Mouse (Mus musculus): ENCODE data around the gene Prss2. TPM values are rescaled to one million over a fixed set of nuclear protein-coding genes. Genes with fewer than 3 reads are reported as not detected.
"Not testable (repeated sequence)": the region's sequence is repeated elsewhere in the genome, so short reads cannot be mapped to it uniquely, and the experiment has no call there.

Gene Prss2
- not detected in 2 replicates for polyA plus RNA-seq (2014; fragmentation: Nextera tagmentation; extraction: Ambion mirVana)

DNA sequence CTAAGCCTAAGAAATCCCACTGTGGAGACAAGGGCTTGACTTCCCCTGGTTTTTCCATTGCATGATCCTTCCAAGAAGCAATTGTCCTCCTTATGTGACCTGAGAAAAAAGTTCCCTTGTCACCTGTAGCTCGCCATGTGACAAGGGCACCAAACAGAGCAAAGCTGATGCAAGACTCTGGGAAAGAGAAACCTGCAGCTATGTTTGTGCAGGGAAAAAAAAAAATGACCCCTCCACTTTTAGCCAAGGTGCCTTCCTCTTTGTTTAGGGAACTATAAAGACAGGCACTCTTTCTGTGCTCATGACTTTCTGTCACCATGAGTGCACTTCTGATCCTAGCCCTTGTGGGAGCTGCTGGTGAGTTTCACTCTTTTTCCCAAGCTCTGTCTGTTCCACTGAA lies at the start of gene Prss2:
Gene Prss2 (plus strand): TSS at position 301 of the 400 bp plus-strand sequence.
- H3K4me2 ChIP-seq (ENCODE audit: low read depth, low read length): no peak within 1 kb of the TSS
- H3K27ac ChIP-seq (replicated peaks; ENCODE audit: low read depth, low read length): no peak within 1 kb of the TSS
- WGBS: 71% methylated on average over 1 of the region's 1 CpGs
- H3K27me3 ChIP-seq (replicated peaks; ENCODE audit: control insufficient read depth, insufficient read depth, low read length): no peaks in the 10 kb centered on the region
- ATAC-seq (ENCODE audit: low read depth) (no peak), DNase-seq (ENCODE audit: low spot score) (no peak)
- no peaks in the 10 kb centered on the region for H3K4me1 ChIP-seq (ENCODE audit: control insufficient read depth, insufficient read depth, low read length)
- H3K9me3 ChIP-seq (ENCODE audit: control insufficient read depth, low read length): no peaks in the 10 kb centered on the region
- no peak within 1 kb of the TSS for H3K9ac ChIP-seq (ENCODE audit: low read depth, low read length)
- no peaks in the 10 kb centered on the region for H3K36me3 ChIP-seq (ENCODE audit: control insufficient read depth, insufficient read depth, low read length)
- no peak within 1 kb of the TSS for H3K4me3 ChIP-seq (ENCODE audit: low read depth, low read length)

DNA sequence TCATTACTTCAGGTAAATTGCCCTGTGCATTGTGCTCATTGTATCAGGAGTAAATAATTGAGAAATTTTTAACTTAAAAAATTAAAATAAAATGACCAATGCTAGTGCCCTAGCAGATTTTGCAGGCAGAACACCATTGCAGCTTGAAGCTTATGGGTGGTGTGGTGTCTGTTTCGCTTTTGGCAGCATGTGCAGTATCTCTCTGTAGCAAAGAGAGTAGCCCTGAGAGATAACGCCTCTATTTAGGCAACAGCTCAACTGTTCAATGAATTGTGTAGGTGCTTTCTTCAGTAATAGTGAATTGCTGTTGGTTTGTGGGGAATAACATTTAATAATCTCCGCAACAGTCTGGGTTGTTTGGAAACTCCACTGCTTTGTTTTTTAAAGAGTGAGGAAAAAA lies 22.2 kb upstream of the Prss2 start:
- Histone ChIP-seq H3K36me3 (ENCODE audit: control insufficient read depth, insufficient read depth, low read length) (no peaks in the 10 kb centered on the region), H3K9ac (ENCODE audit: low read depth, low read length) (no peak overlapping the region), H3K27ac (replicated peaks; ENCODE audit: low read depth, low read length) (no peak overlapping the region), H3K4me2 (ENCODE audit: low read depth, low read length) (no peak overlapping the region), H3K27me3 (replicated peaks; ENCODE audit: control insufficient read depth, insufficient read depth, low read length) (no peaks in the 10 kb centered on the region), H3K9me3 (ENCODE audit: control insufficient read depth, low read length) (no peaks in the 10 kb centered on the region), H3K4me1 (ENCODE audit: control insufficient read depth, insufficient read depth, low read length) (no peaks in the 10 kb centered on the region), H3K4me3 (ENCODE audit: low read depth, low read length) (no peak overlapping the region)
- ATAC-seq (ENCODE audit: low read depth) (no peak), DNase-seq (ENCODE audit: low spot score) (no peak)
- WGBS: 81% methylated on average over 3 of the region's 3 CpGs

DNA sequence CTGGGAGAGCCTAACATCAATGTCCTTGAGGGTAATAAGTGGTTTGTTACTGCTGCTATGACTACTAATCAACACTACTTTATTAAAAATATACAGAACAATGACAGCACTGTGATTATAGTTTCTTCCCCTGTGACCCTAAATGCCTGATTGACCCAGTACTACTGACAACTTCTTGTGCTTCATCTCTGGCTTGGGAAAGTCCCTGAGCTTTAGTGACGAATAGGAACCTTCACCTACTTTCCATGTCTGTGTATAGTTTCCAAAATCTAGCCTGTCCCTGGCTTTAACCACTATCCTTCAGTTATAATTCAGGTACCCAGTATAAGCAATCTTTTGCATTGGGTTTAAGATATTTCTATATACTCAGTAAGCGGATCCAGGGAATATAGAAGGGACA lies 16.7 kb upstream of the Prss2 start:
- DNase-seq (ENCODE audit: low spot score): no peak
- Histone ChIP-seq H3K4me1 (ENCODE audit: control insufficient read depth, insufficient read depth, low read length) (no peaks in the 10 kb centered on the region), H3K27ac (replicated peaks; ENCODE audit: low read depth, low read length) (no peak overlapping the region), H3K4me3 (ENCODE audit: low read depth, low read length) (no peak overlapping the region), H3K9ac (ENCODE audit: low read depth, low read length) (no peak overlapping the region), H3K4me2 (ENCODE audit: low read depth, low read length) (no peak overlapping the region), H3K36me3 (ENCODE audit: control insufficient read depth, insufficient read depth, low read length) (no peaks in the 10 kb centered on the region), H3K9me3 (ENCODE audit: control insufficient read depth, low read length) (no peaks in the 10 kb centered on the region), H3K27me3 (replicated peaks; ENCODE audit: control insufficient read depth, insufficient read depth, low read length) (no peaks in the 10 kb centered on the region)
- no peak for ATAC-seq (ENCODE audit: low read depth)
- 78% methylated on average over 2 of the region's 2 CpGs for WGBS

DNA sequence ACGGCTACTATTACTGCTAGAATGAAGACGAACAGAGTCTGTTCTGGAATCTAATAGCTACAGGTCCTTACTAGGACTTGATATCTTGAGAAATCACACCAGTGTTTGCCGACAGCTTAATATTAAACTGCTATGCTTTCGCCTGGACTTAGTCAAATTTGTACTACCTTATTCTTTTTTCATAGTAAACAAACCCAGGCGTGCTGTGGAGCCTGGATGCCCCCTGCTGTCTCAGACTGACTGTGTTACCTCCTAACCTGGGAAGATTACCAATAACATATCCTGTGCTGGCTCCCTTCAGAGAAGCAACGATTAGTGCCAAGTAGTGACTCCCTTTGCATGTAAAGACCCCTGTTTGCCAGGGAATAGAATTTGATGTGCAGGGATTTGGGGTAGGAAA lies 16.3 kb upstream of the Prss2 start:
- no peak overlapping the region for H3K4me3 ChIP-seq (ENCODE audit: low read depth, low read length)
- no peak overlapping the region for H3K9ac ChIP-seq (ENCODE audit: low read depth, low read length)
- ATAC-seq (ENCODE audit: low read depth) (no peak), DNase-seq (ENCODE audit: low spot score) (no peak)
- H3K4me2 ChIP-seq (ENCODE audit: low read depth, low read length): no peak overlapping the region
- no peaks in the 10 kb centered on the region for H3K4me1 ChIP-seq (ENCODE audit: control insufficient read depth, insufficient read depth, low read length)
- H3K27me3 ChIP-seq (replicated peaks; ENCODE audit: control insufficient read depth, insufficient read depth, low read length): no peaks in the 10 kb centered on the region
- no peaks in the 10 kb centered on the region for H3K36me3 ChIP-seq (ENCODE audit: control insufficient read depth, insufficient read depth, low read length)
- no peak overlapping the region for H3K27ac ChIP-seq (replicated peaks; ENCODE audit: low read depth, low read length)
- WGBS: 70% methylated on average over 6 of the region's 6 CpGs
- H3K9me3 ChIP-seq (ENCODE audit: control insufficient read depth, low read length): no peaks in the 10 kb centered on the region

DNA sequence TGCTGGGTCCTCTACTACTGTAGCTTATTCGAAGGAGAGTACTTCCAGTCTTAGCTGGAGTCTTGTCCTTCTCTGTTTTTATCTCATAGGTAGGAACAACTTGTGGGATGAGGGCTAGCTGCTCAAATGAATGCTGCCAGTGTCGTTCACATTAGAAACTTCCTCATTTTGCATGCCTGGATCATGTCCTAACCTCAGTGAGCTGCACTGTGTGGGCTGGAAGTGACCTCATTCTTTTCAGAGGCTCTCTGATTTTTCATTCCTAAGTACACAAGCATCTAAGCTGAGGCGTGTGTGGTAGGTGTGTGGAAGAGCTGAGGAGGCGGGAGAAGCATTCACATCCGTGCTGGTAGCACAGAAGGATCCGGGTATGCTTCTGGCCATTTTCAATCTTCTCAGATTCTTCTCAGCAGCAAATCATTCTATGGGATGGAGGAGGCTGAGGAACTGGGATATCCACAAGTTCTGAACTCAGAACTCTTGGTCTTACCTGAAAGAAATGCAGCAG lies 3.5 kb upstream of the Prss2 start:
- Histone ChIP-seq H3K4me1 (ENCODE audit: control insufficient read depth, insufficient read depth, low read length) (no peaks in the 10 kb centered on the region), H3K9ac (ENCODE audit: low read depth, low read length) (no peak overlapping the region), H3K9me3 (ENCODE audit: control insufficient read depth, low read length) (no peaks in the 10 kb centered on the region), H3K27ac (replicated peaks; ENCODE audit: low read depth, low read length) (no peak overlapping the region), H3K4me2 (ENCODE audit: low read depth, low read length) (no peak overlapping the region), H3K36me3 (ENCODE audit: control insufficient read depth, insufficient read depth, low read length) (no peaks in the 10 kb centered on the region), H3K4me3 (ENCODE audit: low read depth, low read length) (no peak overlapping the region), H3K27me3 (replicated peaks; ENCODE audit: control insufficient read depth, insufficient read depth, low read length) (no peaks in the 10 kb centered on the region)
- ATAC-seq (ENCODE audit: low read depth) (no peak), DNase-seq (ENCODE audit: low spot score) (no peak)
- WGBS: 68% methylated on average over 6 of the region's 6 CpGs

DNA sequence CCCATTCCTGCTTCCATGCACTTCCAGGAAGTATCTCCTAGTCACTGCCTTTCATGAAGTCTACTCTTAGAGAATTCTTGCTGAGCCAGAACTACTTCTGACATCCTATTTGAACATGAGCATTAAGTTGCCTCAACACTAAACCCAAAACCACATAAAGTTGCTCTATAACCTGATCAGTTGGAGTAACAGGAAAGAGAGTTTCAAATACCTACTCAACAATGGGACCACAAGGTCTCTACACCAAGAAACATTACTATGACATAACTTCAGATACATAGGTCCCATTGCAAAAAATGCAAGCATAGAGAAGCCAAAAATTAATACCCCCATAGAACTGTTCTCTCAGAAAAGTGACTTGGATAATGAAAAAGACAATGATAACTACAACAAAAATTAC lies 4.9 kb downstream of the Prss2 start:
- H3K4me2 ChIP-seq (ENCODE audit: low read depth, low read length): no peak overlapping the region
- no peak overlapping the region for H3K4me3 ChIP-seq (ENCODE audit: low read depth, low read length)
- no peak overlapping the region for H3K27ac ChIP-seq (replicated peaks; ENCODE audit: low read depth, low read length)
- no peaks in the 10 kb centered on the region for H3K9me3 ChIP-seq (ENCODE audit: control insufficient read depth, low read length)
- H3K27me3 ChIP-seq (replicated peaks; ENCODE audit: control insufficient read depth, insufficient read depth, low read length): no peaks in the 10 kb centered on the region
- no peaks in the 10 kb centered on the region for H3K4me1 ChIP-seq (ENCODE audit: control insufficient read depth, insufficient read depth, low read length)
- DNase-seq (ENCODE audit: low spot score) (no peak), ATAC-seq (ENCODE audit: low read depth) (no peak)
- H3K36me3 ChIP-seq (ENCODE audit: control insufficient read depth, insufficient read depth, low read length): no peaks in the 10 kb centered on the region
- no peak overlapping the region for H3K9ac ChIP-seq (ENCODE audit: low read depth, low read length)

DNA sequence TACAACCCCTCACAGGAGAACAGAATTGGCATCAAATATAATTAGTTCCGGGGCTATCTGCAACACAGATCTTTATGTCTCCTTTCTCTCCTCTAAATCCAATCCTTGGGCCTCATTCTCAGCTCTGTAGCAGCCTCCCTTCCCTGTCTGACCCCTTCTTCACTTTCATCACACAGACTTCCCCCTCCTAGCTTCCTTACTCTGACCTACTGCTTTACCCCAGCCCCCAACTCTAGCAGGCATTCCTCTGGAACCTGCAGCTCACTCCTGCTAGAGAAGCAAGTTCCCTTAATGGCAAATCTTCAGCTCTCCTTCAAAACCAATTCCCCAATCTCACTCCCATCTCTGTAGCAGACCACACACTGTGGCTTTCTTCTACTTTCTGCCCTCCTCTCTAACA lies 5.8 kb downstream of the Prss2 start:
- no peak for DNase-seq (ENCODE audit: low spot score)
- H3K27ac ChIP-seq (replicated peaks; ENCODE audit: low read depth, low read length): no peak overlapping the region
- H3K4me1 ChIP-seq (ENCODE audit: control insufficient read depth, insufficient read depth, low read length): no peaks in the 10 kb centered on the region
- no peak for ATAC-seq (ENCODE audit: low read depth)
- WGBS: 75% methylated on average over 1 of the region's 1 CpGs
- no peak overlapping the region for H3K9ac ChIP-seq (ENCODE audit: low read depth, low read length)
- no peaks in the 10 kb centered on the region for H3K36me3 ChIP-seq (ENCODE audit: control insufficient read depth, insufficient read depth, low read length)
- H3K4me3 ChIP-seq (ENCODE audit: low read depth, low read length): no peak overlapping the region
- H3K4me2 ChIP-seq (ENCODE audit: low read depth, low read length): no peak overlapping the region
- no peaks in the 10 kb centered on the region for H3K9me3 ChIP-seq (ENCODE audit: control insufficient read depth, low read length)
- no peaks in the 10 kb centered on the region for H3K27me3 ChIP-seq (replicated peaks; ENCODE audit: control insufficient read depth, insufficient read depth, low read length)

DNA sequence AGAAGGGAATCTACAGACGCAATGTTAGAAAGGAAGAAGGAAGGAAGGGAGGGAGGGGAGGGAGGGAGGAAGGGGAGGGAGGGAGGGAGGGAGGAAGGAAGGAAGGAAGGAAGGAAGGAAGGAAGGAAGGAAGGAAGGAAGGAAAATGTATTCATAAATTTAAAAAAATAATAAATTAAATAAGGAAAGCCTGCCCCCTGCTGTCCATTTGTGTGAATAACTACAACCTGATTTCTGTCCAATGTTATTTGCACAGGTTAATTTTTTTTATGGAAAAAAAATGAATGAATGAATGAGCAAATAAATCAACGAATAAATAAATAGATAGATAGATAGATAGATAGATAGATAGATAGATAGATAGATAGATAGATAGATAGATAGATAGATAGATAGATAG lies 8.4 kb downstream of the Prss2 start:
- not testable (repeated sequence) for H3K27me3 ChIP-seq (replicated peaks; ENCODE audit: control insufficient read depth, insufficient read depth, low read length); H3K4me2 ChIP-seq (ENCODE audit: low read depth, low read length); H3K4me3 ChIP-seq (ENCODE audit: low read depth, low read length); ATAC-seq (ENCODE audit: low read depth); H3K36me3 ChIP-seq (ENCODE audit: control insufficient read depth, insufficient read depth, low read length); H3K9ac ChIP-seq (ENCODE audit: low read depth, low read length); DNase-seq (ENCODE audit: low spot score); H3K27ac ChIP-seq (replicated peaks; ENCODE audit: low read depth, low read length); H3K4me1 ChIP-seq (ENCODE audit: control insufficient read depth, insufficient read depth, low read length); H3K9me3 ChIP-seq (ENCODE audit: control insufficient read depth, low read length)
- 30% methylated on average over 2 of the region's 2 CpGs for WGBS

DNA sequence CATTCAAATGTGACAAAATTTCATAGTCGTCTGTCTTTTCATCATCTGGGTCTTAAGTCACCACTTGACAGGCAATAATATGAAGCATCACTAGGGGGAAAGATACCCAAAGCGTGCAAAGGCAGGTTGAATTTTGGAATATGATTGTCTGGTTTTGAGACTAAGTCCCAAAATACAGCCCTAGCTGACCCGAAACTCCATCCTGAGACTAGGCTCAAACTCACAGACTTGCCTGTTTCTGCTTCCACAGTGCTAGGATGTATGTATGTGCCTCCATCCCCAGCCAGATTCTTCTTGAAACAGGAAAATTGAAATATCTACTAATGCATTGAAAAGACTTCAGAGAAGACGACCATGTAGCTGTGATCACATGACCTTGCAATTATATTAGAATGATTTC lies 10.6 kb downstream of the Prss2 start:
- DNase-seq (ENCODE audit: low spot score) (no peak), ATAC-seq (ENCODE audit: low read depth) (no peak)
- Histone ChIP-seq H3K4me1 (ENCODE audit: control insufficient read depth, insufficient read depth, low read length) (no peaks in the 10 kb centered on the region), H3K27ac (replicated peaks; ENCODE audit: low read depth, low read length) (no peak overlapping the region), H3K27me3 (replicated peaks; ENCODE audit: control insufficient read depth, insufficient read depth, low read length) (no peaks in the 10 kb centered on the region), H3K4me2 (ENCODE audit: low read depth, low read length) (no peak overlapping the region), H3K4me3 (ENCODE audit: low read depth, low read length) (no peak overlapping the region), H3K36me3 (ENCODE audit: control insufficient read depth, insufficient read depth, low read length) (no peaks in the 10 kb centered on the region), H3K9ac (ENCODE audit: low read depth, low read length) (no peak overlapping the region), H3K9me3 (ENCODE audit: control insufficient read depth, low read length) (no peaks in the 10 kb centered on the region)
- WGBS: 81% methylated on average over 4 of the region's 4 CpGs
